Mouse (Mus musculus): Measurements from ENCODE around the gene Atp5e.

GRCm38 (mm10) chr2:174428996-174429591, 34.8 kb downstream of the Atp5e start:
- TF ChIP-seq CTCF (IDR thresholded peaks at IDR 0.05; ENCODE audit: extremely low read depth, insufficient read length, insufficient replicate concordance, low read depth, low read length) (no peak), POLR2A (IDR thresholded peaks at IDR 0.05; ENCODE audit: low read depth, low read length) (no peak)
